Mouse (Mus musculus): ENCODE data around the gene Rbpms2. TPM values are rescaled to one million over a fixed set of nuclear protein-coding genes. Genes with fewer than 3 reads are reported as not detected.

The Rbpms2 gene
- 23.5 and 26.1 TPM in 2 replicates for polyA plus RNA-seq (2015; fragmentation: Nextera tagmentation; extraction: Ambion mirVana)

DNA sequence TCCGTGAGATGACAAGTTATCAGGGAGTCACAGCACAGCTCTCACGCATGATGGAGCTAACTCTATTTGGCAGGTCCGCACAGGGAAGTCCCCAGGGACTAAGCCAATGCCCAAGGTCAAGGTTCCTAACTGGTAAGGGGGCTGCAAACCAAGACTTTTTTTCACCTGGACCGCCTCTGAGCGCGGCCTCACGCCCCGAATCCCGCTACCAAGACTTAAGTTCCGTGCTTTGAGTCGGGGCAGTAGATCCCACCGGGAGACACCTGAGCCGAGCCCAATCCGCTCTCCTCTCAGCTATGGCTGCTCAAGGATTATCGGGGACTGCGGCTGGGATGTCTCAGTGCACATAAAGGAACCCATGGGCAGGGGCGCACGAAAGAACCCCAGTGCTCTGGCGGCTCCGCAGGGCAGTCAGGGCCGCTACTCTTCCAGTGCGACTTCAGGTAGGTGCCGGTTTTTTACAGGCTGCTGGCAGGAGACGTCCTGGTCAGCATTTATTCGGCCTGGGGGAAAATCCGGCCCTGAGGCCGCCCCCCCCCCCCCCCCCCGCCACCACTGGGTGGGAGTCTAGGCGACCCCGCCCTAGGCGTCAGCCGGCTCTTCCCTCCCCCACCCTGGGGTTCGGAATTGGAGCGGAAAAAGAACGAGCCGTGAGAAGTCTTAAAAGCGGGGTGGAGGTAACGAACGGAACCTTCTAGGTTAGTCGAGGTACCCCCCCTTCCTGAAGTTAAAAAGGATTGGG, at the start of gene Rbpms2:
Gene Rbpms2 (plus strand): TSS at position 624 of the 742 bp plus-strand sequence.
- H3K4me2 ChIP-seq (ENCODE audit: low read depth, low read length): peak within 1 kb of the TSS; percentile 75
- H3K36me3 ChIP-seq (replicated peaks; ENCODE audit: insufficient read depth, low read length): no peaks in the 10 kb centered on the region
- peak within 1 kb of the TSS; percentile 72 for H3K9ac ChIP-seq (replicated peaks)
- peak within 1 kb of the TSS; percentile 84 for H3K27ac ChIP-seq (ENCODE audit: low read depth)
- peaks cover 37% of the 10 kb centered on the region for H3K27me3 ChIP-seq (ENCODE audit: insufficient read depth, low read length)
- peak within 1 kb of the TSS; percentile 58 for H3K4me3 ChIP-seq (ENCODE audit: low read depth, low read length)
- peaks cover 9% of the 10 kb centered on the region for H3K4me1 ChIP-seq (ENCODE audit: insufficient read depth)
- 4% methylated on average over 35 of the region's 40 CpGs for WGBS (ENCODE audit: insufficient replicate concordance)
- TF ChIP-seq CTCF (IDR thresholded peaks at IDR 0.05; ENCODE audit: low read depth): no peak
- TF ChIP-seq EP300 (IDR thresholded peaks at IDR 0.05; ENCODE audit: low read depth): no peak
- DNase-seq (peak; percentile 33), ATAC-seq (no peak)
- no peaks in the 10 kb centered on the region for H3K9me3 ChIP-seq (ENCODE audit: low read length)

GRCm38 (mm10) chr9:65579781-65580371, 49.6 kb upstream of the Rbpms2 start, which contains the start of gene Plekho2:
Gene Plekho2 (minus strand): TSS chr9:65580040.
- Histone ChIP-seq H3K4me2 (ENCODE audit: low read depth, low read length) (peak within 1 kb of the TSS; percentile 82), H3K27ac (ENCODE audit: low read depth) (peak within 1 kb of the TSS; percentile 97), H3K27me3 (ENCODE audit: insufficient read depth, low read length) (no peaks in the 10 kb centered on the region), H3K4me1 (ENCODE audit: insufficient read depth) (peaks cover 42% of the 10 kb centered on the region), H3K36me3 (replicated peaks; ENCODE audit: insufficient read depth, low read length) (peaks cover 7% of the 10 kb centered on the region; the same call in 1 of the 2 replicates), H3K9ac (replicated peaks) (peak within 1 kb of the TSS; percentile 71), H3K9me3 (ENCODE audit: low read length) (no peaks in the 10 kb centered on the region), H3K4me3 (ENCODE audit: low read depth, low read length) (peak within 1 kb of the TSS; percentile 72)
- 2% methylated on average over 45 of the region's 45 CpGs for WGBS (ENCODE audit: insufficient replicate concordance)
- peak; percentile 84 for ATAC-seq
- TF ChIP-seq CTCF (IDR thresholded peaks at IDR 0.05; ENCODE audit: low read depth) (no peak), EP300 (IDR thresholded peaks at IDR 0.05; ENCODE audit: low read depth) (no peak)
- peak; percentile 99 for DNase-seq

DNA sequence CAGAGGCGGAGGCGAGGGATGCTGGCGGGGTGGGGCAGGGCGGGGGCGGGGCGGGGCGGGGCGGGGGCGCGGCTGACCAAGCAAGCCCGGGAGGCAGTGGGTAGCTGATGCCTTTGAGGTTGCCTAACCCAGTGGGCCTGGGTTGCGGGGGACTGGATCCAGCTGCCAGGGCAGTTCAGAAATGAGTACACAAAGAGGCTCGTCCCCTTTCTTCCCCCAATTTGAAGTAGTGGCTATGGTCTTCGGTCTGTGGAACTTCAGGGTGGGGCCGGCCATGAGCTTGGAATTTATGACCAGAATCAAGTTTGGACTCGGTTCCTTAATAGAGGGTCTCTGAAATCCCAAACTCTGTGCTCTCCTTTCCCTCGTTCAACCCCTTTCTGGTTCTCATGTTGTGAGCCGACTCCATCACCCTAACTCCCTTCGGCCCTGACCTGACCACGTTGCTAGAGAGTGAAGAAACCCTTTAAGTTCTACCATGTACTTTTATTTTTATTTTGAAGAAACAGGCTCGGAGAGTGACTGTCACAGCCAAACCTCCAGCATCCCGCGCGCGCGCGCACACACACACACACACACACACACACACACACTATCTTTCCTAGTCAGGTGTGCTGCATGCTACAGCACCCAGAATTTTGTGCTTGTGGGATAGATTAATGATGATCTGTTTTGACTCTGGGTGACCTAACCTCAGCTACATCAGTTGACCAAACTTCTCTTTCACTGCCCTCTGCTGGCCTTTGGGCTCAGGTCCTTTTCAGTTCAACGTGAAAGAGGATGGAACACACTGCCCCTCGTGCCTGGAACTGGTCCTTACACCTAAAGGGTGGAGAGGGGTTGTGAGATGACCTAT, 48.8 kb upstream of the Rbpms2 start:
- H3K9me3 ChIP-seq (ENCODE audit: low read length): no peaks in the 10 kb centered on the region
- DNase-seq (peak; percentile 88), ATAC-seq (peak; percentile 66)
- peak; percentile 59; the same call in 1 of the 2 replicates for TF ChIP-seq EP300 (IDR thresholded peaks at IDR 0.05; ENCODE audit: low read depth)
- TF ChIP-seq CTCF (IDR thresholded peaks at IDR 0.05; ENCODE audit: low read depth): peak; percentile 100
- peak overlapping the region; percentile 72 for H3K4me3 ChIP-seq (ENCODE audit: low read depth, low read length)
- 5% methylated on average over 19 of the region's 29 CpGs for WGBS (ENCODE audit: insufficient replicate concordance)
- H3K4me1 ChIP-seq (ENCODE audit: insufficient read depth): peaks cover 35% of the 10 kb centered on the region
- H3K4me2 ChIP-seq (ENCODE audit: low read depth, low read length): peak overlapping the region; percentile 82
- H3K36me3 ChIP-seq (replicated peaks; ENCODE audit: insufficient read depth, low read length): 0 out of 2 replicates have a peak, but pooled peaks cover 4% of the 10 kb centered on the region
- no peaks in the 10 kb centered on the region for H3K27me3 ChIP-seq (ENCODE audit: insufficient read depth, low read length)
- peak overlapping the region; percentile 71 for H3K9ac ChIP-seq (replicated peaks)
- H3K27ac ChIP-seq (ENCODE audit: low read depth): peak overlapping the region; percentile 97

DNA sequence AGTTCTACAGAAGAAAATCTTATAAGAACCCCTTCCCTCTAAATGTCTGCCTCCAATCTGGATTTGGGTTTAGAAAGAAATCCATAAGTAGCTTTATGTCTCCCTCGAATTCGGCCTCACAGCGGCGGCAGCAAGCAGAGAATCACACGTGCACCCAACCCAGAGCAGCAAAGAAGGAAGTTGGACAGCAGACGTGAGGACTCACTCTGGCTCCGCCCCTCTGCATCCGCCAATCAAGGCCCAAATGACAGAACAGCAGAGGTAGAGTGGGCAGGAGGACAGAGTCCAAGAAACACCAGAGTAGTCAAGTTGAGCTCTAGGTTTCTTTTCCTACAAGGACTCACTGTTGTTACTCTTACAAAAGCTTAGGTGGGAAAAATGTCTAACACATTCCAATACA, 46.4 kb upstream of the Rbpms2 start:
- H3K4me2 ChIP-seq (ENCODE audit: low read depth, low read length): no peak overlapping the region
- peaks cover 27% of the 10 kb centered on the region for H3K4me1 ChIP-seq (ENCODE audit: insufficient read depth)
- H3K9ac ChIP-seq (replicated peaks): no peak overlapping the region
- no peaks in the 10 kb centered on the region for H3K9me3 ChIP-seq (ENCODE audit: low read length)
- ATAC-seq: no peak
- H3K36me3 ChIP-seq (replicated peaks; ENCODE audit: insufficient read depth, low read length): no peaks in the 10 kb centered on the region
- peak; percentile 68 for DNase-seq
- no peak overlapping the region for H3K27ac ChIP-seq (ENCODE audit: low read depth)
- TF ChIP-seq EP300 (IDR thresholded peaks at IDR 0.05; ENCODE audit: low read depth): no peak
- WGBS (ENCODE audit: insufficient replicate concordance): 2% methylated on average over 8 of the region's 8 CpGs
- H3K27me3 ChIP-seq (ENCODE audit: insufficient read depth, low read length): no peaks in the 10 kb centered on the region
- H3K4me3 ChIP-seq (ENCODE audit: low read depth, low read length): no peak overlapping the region

DNA sequence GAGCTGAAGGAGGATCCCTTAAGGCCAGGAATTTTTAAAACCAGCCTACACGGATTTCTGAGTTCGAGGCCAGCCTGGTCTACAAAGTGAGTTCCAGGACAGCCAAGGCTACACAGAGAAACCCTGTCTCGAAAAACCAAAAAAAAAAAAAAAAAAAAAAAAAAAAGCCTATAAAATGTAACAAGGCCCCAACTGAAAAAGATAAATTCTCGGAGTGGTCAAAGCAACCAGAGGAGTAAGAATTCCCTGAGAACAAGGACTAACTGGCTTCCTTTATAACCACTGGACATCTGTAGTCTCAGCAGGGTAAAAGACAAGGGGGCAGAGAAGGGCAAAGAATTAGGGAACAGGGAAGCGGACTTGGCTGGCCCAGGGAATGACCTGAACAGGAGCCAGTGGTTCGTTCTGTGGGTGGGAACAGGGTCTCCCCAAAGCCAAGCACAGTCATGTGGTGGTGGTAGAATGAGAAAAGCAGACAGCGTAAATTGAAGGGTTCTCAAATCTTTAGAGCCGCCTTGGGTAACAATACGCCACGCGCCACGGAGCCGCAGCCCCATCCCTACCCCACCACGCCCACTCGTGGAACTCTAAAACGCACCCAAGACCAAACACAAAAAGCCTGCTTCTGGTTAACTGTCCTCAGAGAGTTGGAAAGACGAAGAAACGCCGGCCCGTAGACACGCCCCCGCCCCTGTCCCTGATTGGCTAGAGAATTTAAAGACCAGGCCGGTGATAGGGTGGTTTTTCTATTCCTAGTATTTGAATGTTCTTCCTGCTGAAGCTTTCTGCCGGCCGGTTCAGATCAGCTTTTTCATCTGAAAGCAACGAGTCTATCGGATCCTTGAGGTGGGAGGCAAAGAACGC, 42.8 kb upstream of the Rbpms2 start, which contains the start of gene Pif1:
Gene Pif1 (plus strand): TSS at position 755 of the 864 bp plus-strand sequence.
- Histone ChIP-seq H3K27ac (ENCODE audit: low read depth) (peak within 1 kb of the TSS; percentile 66), H3K4me1 (ENCODE audit: insufficient read depth) (peaks cover 24% of the 10 kb centered on the region), H3K27me3 (ENCODE audit: insufficient read depth, low read length) (no peaks in the 10 kb centered on the region), H3K9ac (replicated peaks) (peak within 1 kb of the TSS; percentile 74), H3K36me3 (replicated peaks; ENCODE audit: insufficient read depth, low read length) (peaks cover 13% of the 10 kb centered on the region), H3K9me3 (ENCODE audit: low read length) (no peaks in the 10 kb centered on the region), H3K4me3 (ENCODE audit: low read depth, low read length) (peak within 1 kb of the TSS; percentile 85), H3K4me2 (ENCODE audit: low read depth, low read length) (peak within 1 kb of the TSS; percentile 94)
- TF ChIP-seq EP300 (IDR thresholded peaks at IDR 0.05; ENCODE audit: low read depth): peak; percentile 28
- no peak for TF ChIP-seq CTCF (IDR thresholded peaks at IDR 0.05; ENCODE audit: low read depth)
- ATAC-seq (peak; percentile 85), DNase-seq (peak; percentile 91)
- WGBS (ENCODE audit: insufficient replicate concordance): 10% methylated on average over 28 of the region's 28 CpGs
